Mouse (Mus musculus) embryonic facial prominence, embryonic 11.5 days (tissue): Measurements from ENCODE around the gene Lrrc26. TPM values are rescaled to one million over a fixed set of nuclear protein-coding genes. Genes with fewer than 3 reads are reported as not detected.

Experiments
- polyA plus RNA-seq: library from polyadenylated mRNA; unstranded; fragments of >200 nt; fragmentation: Nextera tagmentation; extraction: Ambion mirVana; gene quantifications from 2 replicates; pipeline ENCODE4 v1.2.1, GENCODE M21; 2014

Lrrc26 gene
- polyA plus RNA-seq, 1 experiment from 2014 or later: not detected

Other genes with a start within 250 kb of the Lrrc26 start
- 29.5 and 36.2 TPM in 2 replicates for gene Nsmf, start 235.6 kb upstream of the Lrrc26 start, polyA plus RNA-seq
- not detected in 2 replicates for gene Entpd8, start 209.6 kb upstream of the Lrrc26 start, polyA plus RNA-seq
- gene Noxa1, start 194.8 kb upstream of the Lrrc26 start, polyA plus RNA-seq: 0.13 TPM in 1 of 2 replicates, not detected in the other
- gene Nrarp, start 109.2 kb upstream of the Lrrc26 start, polyA plus RNA-seq: 16.8 and 17.0 TPM in 2 replicates
- gene Tor4a, start 93.0 kb upstream of the Lrrc26 start, polyA plus RNA-seq: 1.9 and 2.6 TPM in 2 replicates
- gene Nelfb, start 78.4 kb upstream of the Lrrc26 start, polyA plus RNA-seq: 90.5 and 92.2 TPM in 2 replicates
- gene Stpg3, start 75.3 kb upstream of the Lrrc26 start, polyA plus RNA-seq: not detected in 2 replicates
- 1.4 TPM in 1 of 2 replicates, not detected in the other for gene Fam166a, start 71.2 kb upstream of the Lrrc26 start, polyA plus RNA-seq
- gene Tubb4b, start 65.2 kb upstream of the Lrrc26 start, polyA plus RNA-seq: 456 and 490 TPM in 2 replicates
- not detected in 2 replicates for gene Slc34a3, start 55.6 kb upstream of the Lrrc26 start, polyA plus RNA-seq
- gene Rnf224, start 53.1 kb upstream of the Lrrc26 start, polyA plus RNA-seq: not detected in 2 replicates
- gene Rnf208, start 47.7 kb upstream of the Lrrc26 start, polyA plus RNA-seq: 7.4 and 10.4 TPM in 2 replicates
- gene Cysrt1, start 47.5 kb upstream of the Lrrc26 start, polyA plus RNA-seq: 0.50 TPM in 1 of 2 replicates, not detected in the other
- gene AL732309.1, start 43.1 kb upstream of the Lrrc26 start, polyA plus RNA-seq: 3.3 and 4.2 TPM in 2 replicates
- 12.8 and 13.3 TPM in 2 replicates for gene Tmem203, start 34.5 kb upstream of the Lrrc26 start, polyA plus RNA-seq
- 4.3 and 4.9 TPM in 2 replicates for gene Tprn, start 27.3 kb upstream of the Lrrc26 start, polyA plus RNA-seq
- gene Ssna1, start 17.5 kb upstream of the Lrrc26 start, polyA plus RNA-seq: 253 and 254 TPM in 2 replicates
- 111 and 113 TPM in 2 replicates for gene Anapc2, start 17.4 kb upstream of the Lrrc26 start, polyA plus RNA-seq
- gene Tmem210, start 1.8 kb upstream of the Lrrc26 start, polyA plus RNA-seq: not detected in 2 replicates
- 1.6 TPM in 2 replicates for gene Grin1, start 29.3 kb downstream of the Lrrc26 start, polyA plus RNA-seq
- 87.2 and 92.7 TPM in 2 replicates for gene Man1b1, start 42.4 kb downstream of the Lrrc26 start, polyA plus RNA-seq
- gene Dpp7, start 66.4 kb downstream of the Lrrc26 start, polyA plus RNA-seq: 18.2 and 19.1 TPM in 2 replicates
- 5.2 and 8.9 TPM in 2 replicates for gene Uap1l1, start 75.8 kb downstream of the Lrrc26 start, polyA plus RNA-seq
- gene Sapcd2, start 82.4 kb downstream of the Lrrc26 start, polyA plus RNA-seq: 39.1 and 43.2 TPM in 2 replicates
- 0.10 and 0.28 TPM in 2 replicates for gene Entpd2, start 106.0 kb downstream of the Lrrc26 start, polyA plus RNA-seq
- 26.8 and 38.0 TPM in 2 replicates for gene Npdc1, start 109.4 kb downstream of the Lrrc26 start, polyA plus RNA-seq
- gene Fut7, start 133.4 kb downstream of the Lrrc26 start, polyA plus RNA-seq: not detected in 2 replicates
- gene Abca2, start 138.8 kb downstream of the Lrrc26 start, polyA plus RNA-seq: 2.2 TPM in 2 replicates
- gene Clic3, start 166.9 kb downstream of the Lrrc26 start, polyA plus RNA-seq: 0.71 TPM in 1 of 2 replicates, not detected in the other
- gene Paxx, start 171.2 kb downstream of the Lrrc26 start, polyA plus RNA-seq: 12.4 and 14.3 TPM in 2 replicates
- 0.26 and 0.28 TPM in 2 replicates for gene Ptgds, start 180.1 kb downstream of the Lrrc26 start, polyA plus RNA-seq
- gene Lcn12, start 204.0 kb downstream of the Lrrc26 start, polyA plus RNA-seq: not detected in 2 replicates
- 51.1 and 56.4 TPM in 2 replicates for gene Fbxw5, start 210.8 kb downstream of the Lrrc26 start, polyA plus RNA-seq
- gene C8g, start 211.8 kb downstream of the Lrrc26 start, polyA plus RNA-seq: 3.8 and 4.3 TPM in 2 replicates